Mouse (Mus musculus) liver, embryonic 14.5 days (tissue): ENCODE data around the gene Smim13.

Experiments
- CTCF ChIP-seq: IDR thresholded peaks from 2 replicates; pipeline ENCODE4 v1.5.1; 2016; ENCODE audit warnings: antibody characterized with exemption, low read depth, control low read depth
- EP300 ChIP-seq: IDR thresholded peaks from 2 replicates; pipeline ENCODE4 v1.6.1; 2016; ENCODE audit warnings: antibody characterized with exemption, low read depth

- TF ChIP-seq CTCF (no peak), EP300 (no peak)
Observed at GRCm38 (mm10) chr13:41252736-41253135, 3.1 kb downstream of the Smim13 start.
